Mouse (Mus musculus) midbrain, embryonic 10.5 days (tissue): ENCODE data around the gene Myo18b. TPM values are rescaled to one million over a fixed set of nuclear protein-coding genes. Genes with fewer than 3 reads are reported as not detected.

Experiments
- DNase-seq: peaks from one replicate; pipeline ENCODE4 v3.0.0-alpha.2; 2017; ENCODE audit warnings: low spot score
- H3K27ac ChIP-seq: fragments of 300-500 bp; sonication (generic); replicated peaks from 2 replicates; pipeline ENCODE4 v1.5.1; 2016; ENCODE audit warnings: mild to moderate bottlenecking
- H3K27me3 ChIP-seq: fragments of 300-500 bp; sonication (generic); 2 replicates; pipeline ENCODE4 v1.6.1; 2016; ENCODE audit warnings: low read depth, mild to moderate bottlenecking; ENCODE audit not compliant: poor library complexity, severe bottlenecking
- H3K36me3 ChIP-seq: fragments of 300-500 bp; sonication (generic); 2 replicates; pipeline ENCODE4 v1.6.1; 2016; ENCODE audit warnings: mild to moderate bottlenecking, moderate library complexity
- H3K4me1 ChIP-seq: fragments of 300-500 bp; sonication (generic); 2 replicates; pipeline ENCODE4 v1.6.1; 2016
- H3K4me3 ChIP-seq: fragments of 300-500 bp; sonication (generic); 2 replicates; pipeline ENCODE4 v1.5.1; 2016; ENCODE audit warnings: mild to moderate bottlenecking, moderate library complexity
- H3K9me3 ChIP-seq: fragments of 300-500 bp; sonication (generic); replicated peaks from 2 replicates; pipeline ENCODE4 v1.6.1; 2016; ENCODE audit warnings: mild to moderate bottlenecking
- WGBS: fragments of 180-500 bp; shearing (Covaris S2); methylation state at CpG from one replicate; pipeline ENCODE4 v1.1.7; 2016; 5-methylcytosine and 5-hydroxymethylcytosine counted together
- polyA plus RNA-seq: library from polyadenylated mRNA; unstranded; fragments of >200 nt; fragmentation: Nextera tagmentation; extraction: Ambion mirVana; gene quantifications from 2 replicates; pipeline ENCODE4 v1.2.1, GENCODE M21; 2016

Gene Myo18b
- polyA plus RNA-seq, 1 experiment from 2014 or later: 0.63 TPM

DNA sequence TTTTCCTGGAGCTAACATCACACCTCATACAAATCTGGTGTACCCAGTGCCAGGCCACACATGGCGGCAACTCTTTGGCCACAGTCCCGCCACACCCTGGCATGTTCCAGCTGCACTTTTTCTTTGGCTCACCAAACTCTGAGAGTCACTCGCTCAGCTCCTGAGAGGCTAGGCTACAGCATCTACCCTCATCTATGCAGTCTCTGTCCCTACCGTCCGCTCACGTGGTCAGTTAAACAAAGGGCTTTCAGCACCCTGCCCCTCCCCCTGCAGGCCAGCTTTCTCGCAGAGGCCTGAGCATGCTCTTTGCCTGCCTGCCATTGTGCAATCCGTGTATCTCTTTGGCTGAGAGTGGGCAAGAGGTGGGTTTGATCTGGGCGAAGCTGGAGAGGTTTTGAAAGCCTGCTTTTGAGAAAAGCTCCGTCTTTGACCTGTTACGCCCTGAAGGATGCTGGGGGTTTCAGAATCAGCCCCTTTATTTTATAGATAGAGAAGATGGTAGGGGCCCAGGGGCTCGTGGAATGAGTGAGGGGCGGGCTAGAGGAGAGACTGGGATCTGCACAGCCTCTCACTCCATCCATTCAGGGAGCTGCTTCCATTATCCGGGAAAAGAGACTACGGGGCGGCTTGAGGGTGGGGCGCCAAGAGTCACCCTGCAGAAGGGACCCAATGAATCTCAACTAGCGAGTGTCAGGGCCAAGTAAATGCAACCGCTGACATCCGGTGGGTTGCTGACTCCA lies 252.5 kb downstream of the Myo18b start:
- peak; percentile 88 for DNase-seq
- Histone ChIP-seq H3K9me3 (peaks cover 3% of the 10 kb centered on the region; the same call in 1 of the 2 replicates), H3K27ac (peak overlapping the region; percentile 91), H3K4me1 (peaks cover 46% of the 10 kb centered on the region), H3K27me3 (peaks cover 23% of the 10 kb centered on the region), H3K36me3 (no peaks in the 10 kb centered on the region), H3K4me3 (peak overlapping the region; percentile 36)
- WGBS: 31% methylated on average over 20 of the region's 20 CpGs

DNA sequence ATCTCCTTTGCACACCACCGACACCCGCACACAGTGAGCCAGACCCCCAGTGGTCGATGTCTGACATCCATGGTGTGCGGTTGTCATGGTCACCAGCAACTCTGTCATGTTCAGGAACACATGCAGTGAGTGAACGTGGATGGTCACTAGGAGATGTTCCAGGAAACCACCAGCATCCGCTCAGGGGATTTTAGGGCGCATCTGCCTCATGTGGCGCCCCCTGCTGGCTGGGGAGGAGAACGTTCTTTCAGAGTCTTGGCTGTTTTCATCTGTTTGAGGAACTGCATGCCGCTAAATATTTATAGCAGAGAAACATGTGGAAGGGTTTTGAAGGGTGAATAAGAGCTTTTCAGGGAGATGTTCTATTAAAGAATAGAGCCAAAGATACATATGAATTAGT lies 253.4 kb downstream of the Myo18b start:
- H3K27ac ChIP-seq: peak overlapping the region; percentile 91
- DNase-seq: peak; percentile 52
- peaks cover 46% of the 10 kb centered on the region for H3K4me1 ChIP-seq
- H3K4me3 ChIP-seq: no peak overlapping the region
- H3K9me3 ChIP-seq: peaks cover 3% of the 10 kb centered on the region; the same call in 1 of the 2 replicates
- no peaks in the 10 kb centered on the region for H3K36me3 ChIP-seq
- peaks cover 23% of the 10 kb centered on the region for H3K27me3 ChIP-seq
- 63% methylated on average over 10 of the region's 10 CpGs for WGBS

DNA sequence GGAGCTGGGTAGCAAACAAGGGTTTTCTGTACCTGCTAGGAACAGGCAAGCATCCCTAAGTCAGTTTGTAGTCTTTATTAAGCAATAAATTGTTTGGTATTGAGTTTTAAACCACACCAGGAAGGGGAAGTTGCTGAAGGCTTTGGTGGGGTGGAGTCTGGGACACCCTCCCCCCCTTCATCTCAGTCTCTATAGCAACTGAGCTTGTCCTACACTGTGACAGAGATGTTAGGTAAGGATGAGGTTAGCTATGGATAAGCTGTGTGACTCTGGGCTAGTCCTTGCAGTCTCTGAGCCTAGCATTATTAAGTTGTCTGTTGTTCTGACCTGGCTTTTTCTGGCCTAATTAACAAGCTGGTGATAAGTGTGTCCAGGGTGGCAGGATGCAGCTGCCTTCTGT lies 254.4 kb downstream of the Myo18b start:
- H3K27ac ChIP-seq: no peak overlapping the region
- no peak for DNase-seq

DNA sequence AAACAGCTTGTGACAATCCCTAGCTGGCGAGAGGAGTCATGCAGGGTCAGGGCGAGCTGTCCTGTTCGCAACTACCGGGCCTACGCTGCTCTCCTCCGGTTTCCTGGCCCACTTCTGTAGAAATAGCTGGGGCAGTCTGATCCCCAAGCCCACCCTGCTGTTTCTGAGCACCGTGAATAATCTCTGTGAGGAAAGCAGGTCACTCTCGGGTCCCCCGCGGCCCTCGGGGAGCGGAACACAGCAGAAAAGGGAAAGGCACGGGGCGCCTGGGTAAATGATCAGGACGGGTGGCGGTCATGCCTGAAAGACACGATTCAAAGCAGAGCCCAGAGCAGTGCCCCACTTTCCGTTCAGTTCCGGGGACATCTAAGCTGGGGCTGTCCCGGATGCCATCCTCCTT lies 255.0 kb downstream of the Myo18b start:
- no peaks in the 10 kb centered on the region; the same call in 1 of the 2 replicates for H3K9me3 ChIP-seq
- DNase-seq: peak; percentile 35
- no peaks in the 10 kb centered on the region for H3K36me3 ChIP-seq
- H3K27me3 ChIP-seq: peaks cover 23% of the 10 kb centered on the region
- H3K4me3 ChIP-seq: peak overlapping the region; percentile 42
- 6% methylated on average over 20 of the region's 20 CpGs for WGBS
- peaks cover 46% of the 10 kb centered on the region for H3K4me1 ChIP-seq
- H3K27ac ChIP-seq: peak overlapping the region; percentile 63

More for the DNA sequence above, 254.4 kb downstream of the Myo18b start:
- H3K36me3 ChIP-seq: no peaks in the 10 kb centered on the region
- no peak overlapping the region for H3K4me3 ChIP-seq
- peaks cover 46% of the 10 kb centered on the region for H3K4me1 ChIP-seq
- no peaks in the 10 kb centered on the region; the same call in 1 of the 2 replicates for H3K9me3 ChIP-seq
- H3K27me3 ChIP-seq: peaks cover 23% of the 10 kb centered on the region

DNA sequence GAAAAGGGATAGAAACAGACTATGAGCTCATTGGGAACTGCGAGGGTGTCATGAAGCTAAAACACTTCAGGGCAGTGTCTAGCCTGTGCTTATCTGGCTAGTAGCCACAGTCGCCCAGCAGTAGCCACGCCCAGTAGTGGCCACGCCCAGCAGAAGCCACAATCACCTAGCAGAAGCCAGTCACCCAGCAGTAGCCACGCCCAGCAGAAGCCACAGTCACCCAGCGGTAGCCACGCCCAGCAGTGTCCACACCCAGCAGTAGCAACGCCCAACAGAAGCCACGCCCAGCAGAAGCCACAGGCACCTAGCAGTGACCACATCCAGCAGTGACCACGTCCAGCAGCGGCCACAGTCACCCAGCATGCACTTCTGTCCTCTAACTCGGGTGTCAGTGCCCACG lies 255.5 kb downstream of the Myo18b start:
- Histone ChIP-seq H3K36me3 (no peaks in the 10 kb centered on the region), H3K4me3 (peak overlapping the region; percentile 42), H3K27me3 (peaks cover 23% of the 10 kb centered on the region), H3K9me3 (no peaks in the 10 kb centered on the region; the same call in 1 of the 2 replicates), H3K27ac (peak overlapping the region; percentile 63), H3K4me1 (peaks cover 46% of the 10 kb centered on the region)
- WGBS: 14% methylated on average over 13 of the region's 13 CpGs
- DNase-seq: peak; percentile 67

Other genes with a start within 250 kb of the Myo18b start
- gene Grk3, start 119.4 kb upstream of the Myo18b start, polyA plus RNA-seq: 5.2 and 6.1 TPM in 2 replicates
- gene Crybb2, start 173.8 kb upstream of the Myo18b start, polyA plus RNA-seq: not detected in 2 replicates
- 0.40 and 2.0 TPM in 2 replicates for gene Crybb3, start 185.2 kb upstream of the Myo18b start, polyA plus RNA-seq